Mouse (Mus musculus) liver (tissue): ENCODE measurements around the gene Optn.
"Not testable (repeated sequence)": the region's sequence is repeated elsewhere in the genome, so short reads cannot be mapped to it uniquely, and the experiment has no call there.

Experiments
- DNase-seq: peaks from one replicate; pipeline ENCODE4 v3.0.0-alpha.2; 2020; ENCODE audit warnings: mixed read lengths

Gene Optn

DNA sequence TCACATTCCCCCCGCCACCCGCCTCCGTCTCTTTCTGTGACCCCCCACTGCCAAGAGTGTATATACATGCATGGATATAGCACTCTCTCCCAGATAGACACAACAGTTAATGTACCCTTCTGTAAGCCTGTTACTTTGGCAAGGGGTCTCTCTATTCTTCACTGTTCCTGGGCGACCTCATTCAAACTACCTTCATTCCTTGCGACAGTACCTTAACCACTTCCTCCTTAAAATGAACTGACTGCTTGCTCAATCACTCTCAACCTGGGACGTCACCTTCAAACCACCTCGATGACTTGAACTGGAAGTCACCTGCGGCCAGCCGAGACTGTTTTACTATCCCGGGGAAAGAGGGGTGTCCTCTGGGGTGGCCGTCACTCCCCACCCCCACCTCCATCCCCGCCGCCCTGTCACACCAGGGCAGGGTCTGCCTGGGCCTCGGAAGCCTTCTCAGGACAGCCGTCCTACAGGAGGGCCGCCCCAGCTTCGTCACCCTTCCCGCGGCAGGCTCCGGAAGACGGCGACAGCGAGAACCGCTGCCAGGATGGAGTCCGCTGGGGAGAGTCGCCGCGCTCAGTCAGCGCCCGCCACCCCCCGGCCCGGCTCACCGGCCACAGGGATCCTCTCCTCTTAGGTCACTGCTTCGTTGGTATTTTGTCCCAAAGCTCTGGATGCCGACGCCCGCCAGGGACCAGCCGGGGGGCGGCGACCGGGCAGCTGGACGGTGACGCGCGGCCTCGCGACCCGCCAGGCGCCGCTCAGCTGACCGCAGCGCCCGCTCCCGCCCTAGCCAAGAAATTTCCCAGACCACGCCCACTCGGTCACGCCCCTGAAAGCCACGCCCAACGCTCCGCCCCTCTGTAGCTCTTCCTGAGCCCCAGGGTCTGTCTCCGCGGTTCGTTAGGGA lies at the start of gene Optn:
TSS of gene Optn (minus strand) at position 753 of the 907 bp plus-strand sequence.
- DNase-seq, result peak; percentile 92

GRCm38 (mm10) chr2:5112785-5113291 lies 49.0 kb upstream of the Optn start:
- no peak for DNase-seq

- DNase-seq, result no peak
These were observed 39.0 kb upstream of the Optn start for GRCm38 (mm10) chr2:5102891-5103290.

- DNase-seq, result no peak
These were observed 37.9 kb upstream of the Optn start for GRCm38 (mm10) chr2:5101743-5102245.

DNA sequence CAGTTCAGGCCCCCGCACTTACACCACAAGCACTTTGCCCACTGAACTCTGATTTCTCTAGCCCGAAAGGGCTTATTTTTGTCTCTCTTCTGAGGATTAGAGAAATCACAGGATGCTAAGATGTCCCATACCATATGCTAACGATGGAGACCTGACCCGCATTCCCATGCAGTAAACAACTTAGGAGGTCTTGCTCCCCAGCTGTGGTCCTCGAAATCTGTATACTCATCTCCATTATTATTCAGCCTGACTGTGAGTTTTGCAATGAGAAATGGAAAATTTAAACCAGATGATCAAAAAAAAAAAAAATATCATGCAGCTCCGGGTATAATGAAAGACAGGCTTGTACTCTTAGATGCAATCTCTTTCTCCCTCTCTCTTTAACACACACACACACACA lies 35.3 kb upstream of the Optn start:
- DNase-seq, result no peak

- no peak for DNase-seq
These were observed 34.1 kb upstream of the Optn start for GRCm38 (mm10) chr2:5097786-5098445.

- no peak for DNase-seq
These were observed 31.5 kb upstream of the Optn start for GRCm38 (mm10) chr2:5095316-5095715.

GRCm38 (mm10) chr2:5094876-5095275 lies 31.0 kb upstream of the Optn start:
- no peak for DNase-seq

GRCm38 (mm10) chr2:5090385-5090784 lies 26.5 kb upstream of the Optn start:
- DNase-seq, result not testable (repeated sequence)

- no peak for DNase-seq
These were observed 23.8 kb upstream of the Optn start for GRCm38 (mm10) chr2:5087667-5088066.

DNA sequence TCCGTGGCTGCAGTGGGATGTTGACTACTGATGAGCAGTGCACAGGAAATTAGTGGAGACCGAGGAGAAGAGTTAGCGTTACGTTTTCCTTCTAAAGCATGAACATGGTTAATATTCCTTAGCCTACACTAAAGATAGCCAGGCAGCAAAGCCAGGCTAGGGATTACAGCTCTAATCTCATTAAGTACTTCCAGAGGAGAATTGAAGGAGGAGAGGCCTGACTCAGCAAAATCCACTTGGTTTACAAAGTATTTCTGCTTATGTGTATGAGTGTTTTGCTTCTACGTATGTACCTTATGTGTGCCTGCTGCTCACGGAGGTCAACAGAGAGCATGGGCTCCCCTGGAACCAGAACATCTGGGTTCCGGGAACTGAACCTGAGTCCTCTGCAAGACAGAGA lies 19.9 kb upstream of the Optn start:
- no peak for DNase-seq

DNA sequence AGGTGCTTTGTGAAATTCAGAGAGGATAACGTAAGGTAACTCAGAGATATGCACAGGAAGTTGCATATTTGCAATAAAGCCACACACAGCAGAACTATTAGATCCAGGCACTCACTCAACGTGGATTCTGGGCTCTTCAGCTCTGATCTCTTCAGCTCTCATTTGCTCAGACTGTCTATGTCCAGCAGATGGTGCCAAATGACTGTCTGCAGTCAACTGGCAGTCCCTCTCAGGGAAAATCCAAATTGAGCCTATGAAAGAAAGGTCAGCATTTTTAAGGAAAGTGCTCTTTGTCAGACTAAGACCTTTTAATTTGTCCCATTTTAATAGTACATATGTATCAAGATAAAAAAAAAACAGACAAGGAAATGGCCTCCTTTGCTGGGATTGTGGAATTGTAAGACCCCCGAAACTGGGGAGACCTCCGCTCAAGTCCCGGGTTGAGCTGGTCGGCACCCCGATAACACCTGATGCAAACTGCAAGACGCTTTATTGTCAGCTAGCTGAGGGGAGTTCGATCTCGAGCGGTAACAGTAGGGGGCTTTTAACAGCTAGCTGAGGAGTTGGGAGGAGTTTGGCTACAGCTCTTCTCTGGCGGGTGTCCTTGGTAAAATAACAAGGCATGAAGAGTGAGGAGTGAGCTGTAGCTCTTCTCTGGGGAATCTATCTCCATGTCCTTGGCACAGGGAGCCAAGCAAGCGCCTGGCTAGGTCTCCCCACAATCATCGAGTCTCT lies 16.4 kb upstream of the Optn start:
- DNase-seq, result peak; percentile 61

DNA sequence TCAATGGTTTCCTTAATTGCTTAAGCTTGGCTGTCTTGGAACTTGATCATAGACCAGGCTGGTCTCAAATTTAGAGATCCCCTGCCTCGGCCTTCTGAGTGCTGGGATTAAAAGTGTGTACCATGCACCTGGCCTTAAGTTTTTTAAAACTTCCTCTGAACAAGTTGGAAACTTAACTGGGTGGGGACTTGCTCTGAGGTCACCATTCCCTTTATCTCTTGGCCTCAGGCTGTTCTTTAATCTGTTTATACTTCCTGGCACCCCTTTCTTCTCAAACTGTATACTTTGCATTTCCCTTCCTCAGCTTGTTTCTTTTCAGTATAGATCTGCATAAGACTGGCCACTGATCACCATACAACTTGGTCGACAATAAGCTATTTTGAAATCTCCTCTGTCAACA lies 14.1 kb upstream of the Optn start:
- DNase-seq, result peak; percentile 27

DNA sequence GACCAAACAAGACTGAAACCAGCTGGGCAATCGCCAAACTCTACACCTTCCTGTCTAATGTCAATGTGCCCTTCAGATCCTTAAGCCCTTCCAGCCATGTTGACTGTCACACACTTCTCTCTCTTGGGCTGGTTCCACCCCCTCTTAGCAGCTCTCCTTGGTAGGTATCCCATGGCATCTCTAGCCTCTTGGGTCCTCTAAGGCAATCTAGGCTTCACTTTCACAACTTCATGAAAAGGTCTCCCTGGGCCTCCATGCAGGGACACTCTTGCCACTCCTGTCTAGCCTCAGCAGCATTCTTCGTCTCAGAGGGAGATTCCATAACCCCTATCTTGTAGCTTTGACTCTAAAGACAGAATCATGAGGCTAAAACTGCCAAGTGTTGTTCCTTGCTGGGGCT lies 13.6 kb upstream of the Optn start:
- DNase-seq, result no peak

DNA sequence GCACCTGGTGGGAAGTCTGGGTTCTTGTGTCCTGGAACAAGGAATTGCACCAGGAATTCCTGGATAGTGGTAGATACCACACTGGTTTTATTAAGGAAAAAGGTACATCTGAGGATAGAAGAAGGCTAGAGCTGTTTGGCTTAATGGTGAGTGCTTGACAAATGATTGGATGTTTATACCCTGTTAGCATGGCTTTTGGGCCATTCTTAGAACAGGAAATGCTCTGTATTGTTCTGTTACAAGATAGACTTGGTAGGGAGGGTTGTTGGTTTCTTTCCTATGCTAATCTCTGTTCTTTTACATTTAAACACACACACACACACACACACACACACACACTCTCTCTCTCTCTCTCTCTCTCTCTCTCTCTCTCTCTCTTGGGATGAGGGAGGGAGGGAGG lies 12.0 kb upstream of the Optn start:
- DNase-seq, result no peak

DNA sequence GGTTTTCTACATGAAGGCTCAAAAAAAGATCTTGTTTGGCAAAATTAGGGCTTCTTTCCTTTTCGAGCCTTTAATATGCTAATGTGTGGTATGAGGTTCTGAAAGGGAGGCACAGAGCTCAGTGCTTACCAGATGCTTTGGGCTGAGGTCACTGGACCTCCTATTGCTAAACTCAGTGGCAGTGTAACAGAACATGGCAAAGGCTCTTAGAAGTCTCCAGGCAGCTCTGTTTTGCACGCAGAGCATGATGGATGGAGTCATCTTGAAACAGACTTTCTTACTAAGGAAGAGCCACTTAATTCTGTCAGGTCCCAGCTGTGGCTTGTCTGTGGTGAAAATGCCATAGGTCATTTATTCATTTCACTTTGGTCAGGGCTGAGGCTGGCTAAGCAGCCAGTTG lies 11.6 kb upstream of the Optn start:
- DNase-seq, result no peak

- no peak for DNase-seq
These were observed 9.9 kb upstream of the Optn start for GRCm38 (mm10) chr2:5073785-5074184.

GRCm38 (mm10) chr2:5067951-5068350 lies 4.1 kb upstream of the Optn start:
- no peak for DNase-seq

DNA sequence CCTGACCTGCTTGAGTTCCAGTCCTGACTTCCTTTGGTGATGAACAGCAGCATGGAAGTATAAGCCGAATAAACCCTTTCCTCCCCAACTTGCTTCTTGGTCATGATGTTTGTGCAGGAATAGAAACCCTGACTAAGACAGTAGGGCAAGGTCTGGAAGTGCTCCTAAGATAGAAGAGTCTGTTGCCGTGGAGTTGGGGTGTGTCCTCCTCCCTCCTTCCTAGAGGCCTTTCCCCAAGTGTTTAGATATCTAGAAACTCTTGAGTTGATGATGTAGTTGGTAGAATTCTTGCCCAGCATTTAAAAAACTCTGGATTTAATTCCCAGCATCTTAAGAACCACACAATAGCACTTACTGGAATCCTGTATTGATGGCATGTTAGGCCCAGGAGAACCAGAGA lies 3.4 kb upstream of the Optn start:
- not testable (repeated sequence) for DNase-seq

DNA sequence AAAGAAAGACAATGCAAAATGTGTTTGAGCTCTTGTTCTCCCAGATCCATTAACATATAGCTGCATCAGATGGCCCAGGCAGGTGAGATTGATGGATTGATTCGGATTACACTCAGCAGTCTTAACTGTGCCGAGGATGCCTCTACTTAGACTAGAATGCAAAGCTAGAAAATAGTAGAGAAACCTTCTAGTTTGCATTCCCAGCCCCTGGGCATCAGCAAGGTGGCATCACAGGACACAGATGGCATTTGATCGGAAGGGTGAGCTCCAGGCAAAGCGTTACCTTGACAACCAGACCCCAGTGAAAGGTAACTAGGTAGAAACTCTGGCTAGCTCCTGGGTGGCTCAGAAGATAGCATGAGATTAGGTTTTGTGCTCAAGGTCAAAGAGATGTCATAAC lies 396 bp upstream of the Optn start:
- DNase-seq, result no peak

DNA sequence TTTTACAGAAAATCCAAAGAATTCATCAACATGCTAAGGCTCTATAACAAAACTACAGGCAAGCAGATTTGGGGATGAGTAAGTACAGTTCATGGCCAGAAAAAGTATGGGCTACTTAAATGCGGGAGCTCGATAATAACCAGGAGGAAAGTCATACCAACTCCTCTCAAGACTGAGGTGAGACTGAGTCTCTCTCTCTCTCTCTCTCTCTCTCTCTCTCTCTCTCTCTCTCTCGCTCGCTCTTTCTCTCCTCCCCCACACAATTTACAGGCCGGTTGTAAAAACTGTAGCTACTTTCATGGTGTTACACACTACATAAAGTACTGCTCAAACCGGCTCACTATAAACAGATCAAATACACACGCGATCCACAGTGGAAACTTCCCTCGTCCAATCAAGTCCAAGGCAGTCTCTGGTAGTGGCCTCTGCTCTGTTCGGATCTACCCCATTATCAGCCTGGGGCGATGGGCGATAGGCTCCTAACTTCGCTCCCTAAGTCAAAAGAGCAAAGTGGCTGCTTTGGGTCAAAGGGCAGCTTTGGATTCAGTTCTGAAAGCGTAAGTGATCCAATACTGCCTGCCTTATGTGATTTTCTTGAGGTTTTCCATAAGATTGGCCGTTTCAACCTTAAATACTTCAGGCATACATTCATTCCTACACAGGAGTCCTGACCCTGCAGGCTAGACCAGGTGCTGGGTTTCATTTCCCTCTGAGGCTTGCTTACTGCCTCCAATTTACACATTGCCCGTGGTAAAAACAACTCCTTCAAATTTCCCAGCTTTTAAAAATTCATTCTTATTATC lies 1.2 kb downstream of the Optn start:
- DNase-seq, result peak; percentile 67

DNA sequence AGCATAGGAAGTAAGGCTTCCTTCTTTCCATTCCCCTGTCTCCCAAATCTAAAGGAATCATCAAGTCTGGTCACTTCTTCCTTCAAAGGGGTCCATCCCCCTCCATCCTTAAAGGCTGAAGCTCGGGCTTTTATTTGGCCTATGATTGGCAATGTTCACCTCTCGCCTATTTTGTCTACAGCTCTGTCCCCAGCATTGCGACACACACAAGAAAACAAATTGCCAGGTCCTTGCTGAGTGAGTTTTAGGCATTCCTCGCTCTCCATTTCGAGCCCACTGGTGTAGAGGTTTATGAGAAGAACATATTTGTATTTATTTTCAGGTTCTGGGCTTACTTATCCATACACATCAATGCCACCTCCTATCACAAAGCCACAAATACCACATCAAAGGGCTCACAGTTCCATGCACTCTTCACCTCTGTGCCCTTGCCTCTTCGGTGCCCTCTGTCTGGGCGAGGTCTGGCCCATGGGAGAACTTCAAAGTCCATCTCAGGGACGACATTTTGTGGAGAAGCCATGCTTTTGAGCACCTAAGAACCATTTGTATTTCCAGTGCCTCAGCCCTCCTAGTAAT lies 2.6 kb downstream of the Optn start:
- DNase-seq, result no peak
